9 mouse cellular contexts compared by ENCODE assay signal in genomic region chr4:57670813-57671469, GRCm38 (mm10). TPM values are rescaled to one million over a fixed set of nuclear protein-coding genes. Genes with fewer than 3 reads are reported as not detected.
DNase-seq lines count a peak whose midpoint lies in the region; ATAC-seq and TF ChIP-seq lines count a peak whose summit lies in the region.
"Had no signal": no experiment of that assay in that cellular context is flagged by ENCODE, and none has a peak within 500 bp of the region (broad histone marks: within the 10 kb centered on the region; RNA-seq: fewer than 3 reads in every experiment).

No protein-coding gene starts in this region.

- no peaks in the 10 kb centered on the region for H3K79me2 ChIP-seq in MEL (ENCODE audit: control insufficient read depth, insufficient read depth, low read length, poor library complexity)

- H3K9ac ChIP-seq in hindbrain, postnatal 0 days (replicated peaks; ENCODE audit: low read length): no peak overlapping the region
- H3K9ac ChIP-seq in hindbrain, embryonic 11.5 days (ENCODE audit: low read depth, low read length): no peak overlapping the region
- no peak overlapping the region for H3K9ac ChIP-seq in MEL (ENCODE audit: control insufficient read depth, low read depth, low read length, poor library complexity, severe bottlenecking)
- no peak overlapping the region for H3K9ac ChIP-seq in limb, embryonic 11.5 days (ENCODE audit: low read length)
- H3K9ac ChIP-seq: liver, embryonic 15.5 days had no signal

- no peak overlapping the region for H3K27ac ChIP-seq in hindbrain, postnatal 0 days
- no peak overlapping the region for H3K27ac ChIP-seq in hindbrain, embryonic 11.5 days (ENCODE audit: low read depth, low read length)
- H3K27ac ChIP-seq in MEL (ENCODE audit: control insufficient read depth, low read depth, low read length): no peak overlapping the region
- no peak overlapping the region for H3K27ac ChIP-seq in limb, embryonic 11.5 days (replicated peaks; ENCODE audit: low read depth, low read length)
- H3K27ac ChIP-seq: liver, embryonic 15.5 days had no signal

- TF ChIP-seq CTCF in hindbrain, postnatal 0 days (IDR thresholded peaks at IDR 0.05; ENCODE audit: low read depth): peak; percentile 63
- TF ChIP-seq CTCF in MEL (IDR thresholded peaks at IDR 0.05 in 2 of 3, conservative IDR thresholded peaks at IDR 0.05 in 1 of 3; ENCODE audit: control insufficient read depth in 1 of 3, insufficient read depth in 1 of 3, low read depth in 2 of 3, low read length in 3 of 3, poor library complexity in 1 of 3, severe bottlenecking in 1 of 3): peak; percentile 25 to 63 (median 27); a peak in 4 of 6 replicates

- H3K36me3 ChIP-seq in hindbrain, postnatal 0 days (ENCODE audit: insufficient read depth, low read length): no peaks in the 10 kb centered on the region
- no peaks in the 10 kb centered on the region for H3K36me3 ChIP-seq in hindbrain, embryonic 11.5 days (ENCODE audit: control insufficient read depth, insufficient read depth, low read length)
- no peaks in the 10 kb centered on the region for H3K36me3 ChIP-seq in MEL (ENCODE audit: control insufficient read depth in 1 of 2, insufficient read depth in 2 of 2, low read length in 2 of 2)
- no peaks in the 10 kb centered on the region for H3K36me3 ChIP-seq in limb, embryonic 11.5 days (ENCODE audit: control insufficient read depth, insufficient read depth, low read length)
- H3K36me3 ChIP-seq: liver, embryonic 15.5 days had no signal

- no peak overlapping the region for H3K4me2 ChIP-seq in hindbrain, postnatal 0 days (ENCODE audit: low read depth, low read length)
- no peak overlapping the region for H3K4me2 ChIP-seq in hindbrain, embryonic 11.5 days (replicated peaks; ENCODE audit: low read depth, low read length)
- no peak overlapping the region for H3K4me2 ChIP-seq in limb, embryonic 11.5 days (ENCODE audit: low read depth, severe bottlenecking)
- H3K4me2 ChIP-seq: liver, embryonic 15.5 days had no signal

- no peak for TF ChIP-seq POLR2A in MEL (IDR thresholded peaks at IDR 0.05; ENCODE audit: control insufficient read depth in 1 of 2, insufficient read depth in 1 of 2, low read depth in 1 of 2, low read length in 2 of 2, poor library complexity in 1 of 2)

- H3K4me1 ChIP-seq in hindbrain, postnatal 0 days (ENCODE audit: insufficient read depth, low read length): 0 out of 2 replicates have a peak, but pooled peaks cover 3% of the 10 kb centered on the region
- peaks cover 4% of the 10 kb centered on the region; the same call in 1 of the 2 replicates for H3K4me1 ChIP-seq in hindbrain, embryonic 11.5 days (replicated peaks; ENCODE audit: control insufficient read depth, insufficient read depth, low read length)
- H3K4me1 ChIP-seq in MEL (ENCODE audit: control insufficient read depth in 1 of 2, insufficient read depth in 2 of 2, low read length in 2 of 2): no peaks in the 10 kb centered on the region
- peaks cover 27% of the 10 kb centered on the region for H3K4me1 ChIP-seq in limb, embryonic 11.5 days (ENCODE audit: control insufficient read depth, insufficient read depth, low read length)
- H3K4me1 ChIP-seq: liver, embryonic 15.5 days had no signal

- peak; percentile 73 for TF ChIP-seq RAD21 in MEL (IDR thresholded peaks at IDR 0.05; ENCODE audit: low read depth, low read length)

- DNase-seq in hindbrain, postnatal 0 days (ENCODE audit: low spot score): peak; percentile 60
- DNase-seq in hindbrain, embryonic 11.5 days (ENCODE audit: low spot score): no peak
- DNase-seq in MEL (ENCODE audit: low read depth, low spot score): peak; percentile 44
- DNase-seq in heart, adult 8-10 months (ENCODE audit: low spot score): peak; percentile 81
- DNase-seq in limb, embryonic 11.5 days (ENCODE audit: low spot score): peak; percentile 57
- DNase-seq in right cerebral cortex, postnatal 36 days (ENCODE audit: low spot score in 2 of 2): no peak
- DNase-seq in MN1 (ENCODE audit: low spot score): no peak

- ATAC-seq in hindbrain, postnatal 0 days: no peak
- ATAC-seq in hindbrain, embryonic 11.5 days (ENCODE audit: low FRiP score): no peak
- 0 out of 2 replicates have a peak, but pooled peaks have one; percentile 45 for ATAC-seq in limb, embryonic 11.5 days (ENCODE audit: insufficient number of reproducible peaks, low FRiP score, low TSS enrichment, low read depth)
- no peak for ATAC-seq in activated CD4-positive, CD25-positive, alpha-beta regulatory T cell, adult 4 months

- no peak for TF ChIP-seq EP300 in MEL (IDR thresholded peaks at IDR 0.05; ENCODE audit: low read depth in 1 of 2, low read length in 2 of 2)

- H3K27me3 ChIP-seq in hindbrain, postnatal 0 days (ENCODE audit: insufficient read depth, low read length): no peaks in the 10 kb centered on the region
- no peaks in the 10 kb centered on the region for H3K27me3 ChIP-seq in hindbrain, embryonic 11.5 days (ENCODE audit: control insufficient read depth, insufficient read depth, low read length)
- peaks cover 5 to 6% of the 10 kb centered on the region in 2 experiments for H3K27me3 ChIP-seq in MEL (ENCODE audit: control insufficient read depth in 1 of 2, insufficient read depth in 2 of 2, low read length in 2 of 2)
- H3K27me3 ChIP-seq in limb, embryonic 11.5 days (ENCODE audit: control insufficient read depth, insufficient read depth, low read length): no peaks in the 10 kb centered on the region

- no peak overlapping the region for H3K4me3 ChIP-seq in hindbrain, postnatal 0 days (ENCODE audit: low read length)
- H3K4me3 ChIP-seq in hindbrain, embryonic 11.5 days (ENCODE audit: low read depth, low read length): no peak overlapping the region
- no peak overlapping the region for H3K4me3 ChIP-seq in MEL (ENCODE audit: control insufficient read depth in 1 of 2, insufficient read depth in 1 of 2, low read depth in 2 of 2, low read length in 2 of 2)
- H3K4me3 ChIP-seq in limb, embryonic 11.5 days (ENCODE audit: low read depth, low read length): no peak overlapping the region
- H3K4me3 ChIP-seq: liver, embryonic 15.5 days had no signal

- H3K9me3 ChIP-seq in hindbrain, postnatal 0 days (ENCODE audit: low read length): no peaks in the 10 kb centered on the region
- H3K9me3 ChIP-seq in hindbrain, embryonic 11.5 days (ENCODE audit: control insufficient read depth, low read length): no peaks in the 10 kb centered on the region
- H3K9me3 ChIP-seq in MEL (replicated peaks; ENCODE audit: insufficient read depth, low read length): no peaks in the 10 kb centered on the region
- no peaks in the 10 kb centered on the region for H3K9me3 ChIP-seq in limb, embryonic 11.5 days (ENCODE audit: control insufficient read depth, low read length)
- H3K9me3 ChIP-seq: liver, embryonic 15.5 days had no signal

- WGBS in hindbrain, postnatal 0 days: 64% methylated on average over 7 of the region's 7 CpGs
- WGBS in hindbrain, embryonic 11.5 days: 78% methylated on average over 7 of the region's 7 CpGs
- WGBS in limb, embryonic 11.5 days: 36% methylated on average over 7 of the region's 7 CpGs

TF ChIP-seq in MEL, 35 proteins besides CTCF, POLR2A, EP300 and RAD21:
- no peak; the same call in 1 of the 2 replicates for TF ChIP-seq MAX (IDR thresholded peaks at IDR 0.05; ENCODE audit: low read length)
- peak; percentile 92 for TF ChIP-seq ZNF384 (IDR thresholded peaks at IDR 0.05; ENCODE audit: low read depth, low read length)
- no peak for TF ChIP-seq ZKSCAN1 (IDR thresholded peaks at IDR 0.05; ENCODE audit: low read depth, low read length)
- peak; percentile 74 for TF ChIP-seq SMC3 (IDR thresholded peaks at IDR 0.05; ENCODE audit: low read depth, low read length)
- peak in 1 of 2 experiments; percentile 52; a peak in 1 of 4 replicates for TF ChIP-seq USF2 (IDR thresholded peaks at IDR 0.05; ENCODE audit: borderline replicate concordance in 1 of 2, insufficient read depth in 1 of 2, low read depth in 1 of 2, low read length in 2 of 2)
- peak; percentile 54 for TF ChIP-seq ZC3H11A (IDR thresholded peaks at IDR 0.05; ENCODE audit: low read depth, low read length)
- TF ChIP-seq USF1 (IDR thresholded peaks at IDR 0.05; ENCODE audit: low read depth, low read length): peak; percentile 89

RNA-seq across cellular contexts. Expression of gene Akap2, which starts 46.5 kb away (rescaled TPM):
- 19.3 and 37.7 TPM in 2 replicates for total RNA-seq in hindbrain, postnatal 0 days (2014; rRNA removed)
- polyA plus RNA-seq in hindbrain, postnatal 0 days (2015; fragmentation: Nextera tagmentation; extraction: Ambion mirVana): 11.5 and 13.4 TPM in 2 replicates
- polyA plus RNA-seq in hindbrain, embryonic 11.5 days (2014; fragmentation: Nextera tagmentation; extraction: Ambion mirVana): 30.9 and 38.2 TPM in 2 replicates
- 1.7 and 2.6 TPM in 2 replicates for total RNA-seq in MEL (2012; rRNA removed)
- polyA plus RNA-seq in MEL (2012; ENCODE audit: insufficient read depth in 1 of 2, insufficient read length in 2 of 2, low read depth in 1 of 2, low replicate concordance in 2 of 2, missing spikeins in 1 of 2): 1 to 10 TPM in 1 of 2 experiments, not detected in 1; 7.2 TPM
- total RNA-seq in heart, adult 8-10 months (2022): 100 to 1,000 TPM in 1 of 4 experiments, 10 to 100 TPM in 3; 75.6 to 100 (median 97.5) TPM
- polyA plus RNA-seq in limb, embryonic 11.5 days (2014; fragmentation: Nextera tagmentation; extraction: Ambion mirVana): 32.8 and 36.5 TPM in 2 replicates
- polyA plus RNA-seq in activated CD4-positive, CD25-positive, alpha-beta regulatory T cell, adult 4 months (2017; shearing (Covaris generic)): 1 to 10 TPM; 3.5 to 5.0 TPM

Comparison
In these comparisons a context has a peak if more than half of its experiments do, and no peak if none do; other contexts are left out.
1. DNase-seq: peak in hindbrain, postnatal 0 days (single experiment), MEL (single experiment), heart, adult 8-10 months (single experiment) and limb, embryonic 11.5 days (single experiment); none in hindbrain, embryonic 11.5 days (single experiment), right cerebral cortex, postnatal 36 days (0 of 2) and MN1 (single experiment).